In genomic region chr8:34709911-34710733, GRCm38 (mm10) we compare ENCODE assay signal across 12 mouse cellular contexts.
DNase-seq lines count a peak whose midpoint lies in the region; ATAC-seq and TF ChIP-seq lines count a peak whose summit lies in the region.
"Had no signal": no experiment of that assay in that cellular context is flagged by ENCODE, and none has a peak within 500 bp of the region (broad histone marks: within the 10 kb centered on the region; RNA-seq: fewer than 3 reads in every experiment).

No protein-coding gene starts in this region.

- ATAC-seq in forebrain, embryonic 14.5 days: peak; percentile 52
- ATAC-seq: intestine, embryonic 16.5 days had no signal

- DNase-seq in R1 (ENCODE audit: low read depth, low spot score): peak; percentile 14
- peak; percentile 70 for DNase-seq in brain, embryonic 14.5 days (ENCODE audit: low read depth)
- peak; percentile 54 for DNase-seq in forebrain, embryonic 14.5 days (ENCODE audit: low spot score)
- peak; percentile 18 to 83 for DNase-seq in left cerebral cortex, adult 8-10 months (ENCODE audit: low spot score in 2 of 2)
- no peak for DNase-seq in adrenal gland, postnatal 14 days
- no peak for DNase-seq in gastrocnemius, postnatal 14 days
- DNase-seq in yolk sac, embryonic 10.5 days (ENCODE audit: low spot score): no peak
- DNase-seq: adrenal gland, adult 2 months; thymus, adult 2 months had no signal

- no peaks in the 10 kb centered on the region for H3K4me1 ChIP-seq in forebrain, embryonic 14.5 days (ENCODE audit: control insufficient read depth, insufficient read depth, low read length)

- TF ChIP-seq POLR2A in brain, embryonic 14.5 days (IDR thresholded peaks at IDR 0.05; ENCODE audit: borderline replicate concordance, extremely low read depth, insufficient read depth, insufficient read length, poor library complexity, severe bottlenecking): no peak

- H3K4me3 ChIP-seq in forebrain, embryonic 14.5 days (ENCODE audit: low read depth, low read length): no peak overlapping the region
- H3K4me3 ChIP-seq: myocyte had no signal

- peak overlapping the region; percentile 35 for H3K27ac ChIP-seq in forebrain, embryonic 14.5 days (ENCODE audit: low read depth, low read length)

- 74% methylated on average over 23 of the region's 23 CpGs for WGBS in forebrain, embryonic 14.5 days

- no peaks in the 10 kb centered on the region for H3K9me3 ChIP-seq in forebrain, embryonic 14.5 days (replicated peaks; ENCODE audit: control insufficient read depth, low read length)

- intact Hi-C loops in gastrocnemius, postnatal 14 days (cut with DNase I; ENCODE audit: low total_unique reads): no loop called here

- no peaks in the 10 kb centered on the region for H3K27me3 ChIP-seq in forebrain, embryonic 14.5 days (replicated peaks; ENCODE audit: control insufficient read depth, insufficient read depth, low read length)

- H3K9ac ChIP-seq in forebrain, embryonic 14.5 days (ENCODE audit: low read length): no peak overlapping the region

- no peak overlapping the region for H3K4me2 ChIP-seq in forebrain, embryonic 14.5 days (ENCODE audit: low read length)

- no peaks in the 10 kb centered on the region for H3K36me3 ChIP-seq in forebrain, embryonic 14.5 days (ENCODE audit: control insufficient read depth, insufficient read depth, low read length)
- H3K36me3 ChIP-seq: G1E had no signal

- no peak for TF ChIP-seq CTCF in brain, embryonic 14.5 days (IDR thresholded peaks at IDR 0.05; ENCODE audit: borderline replicate concordance, extremely low read depth, insufficient read depth, insufficient read length)

Comparison
In these comparisons a context has a peak if more than half of its experiments do, and no peak if none do; other contexts are left out.
1. DNase-seq: peak in R1 (single experiment), brain, embryonic 14.5 days (single experiment), forebrain, embryonic 14.5 days (single experiment) and left cerebral cortex, adult 8-10 months (2 of 2); none in adrenal gland, postnatal 14 days (single experiment), gastrocnemius, postnatal 14 days (single experiment) and yolk sac, embryonic 10.5 days (single experiment).